Mouse (Mus musculus): Measurements from ENCODE around the gene Gemin2.
A peak's percentile ranks its signal among the peaks of the same experiment; 100 is the strongest.
"Not testable (repeated sequence)": the region's sequence is repeated elsewhere in the genome, so short reads cannot be mapped to it uniquely, and the experiment has no call there.

Gemin2 gene

GRCm38 (mm10) chr12:59013234-59013633, at the start of gene Gemin2:
TSS of gene Gemin2 (plus strand) at chr12:59013393.
- DNase-seq, result peak; percentile 91 to 93

DNA sequence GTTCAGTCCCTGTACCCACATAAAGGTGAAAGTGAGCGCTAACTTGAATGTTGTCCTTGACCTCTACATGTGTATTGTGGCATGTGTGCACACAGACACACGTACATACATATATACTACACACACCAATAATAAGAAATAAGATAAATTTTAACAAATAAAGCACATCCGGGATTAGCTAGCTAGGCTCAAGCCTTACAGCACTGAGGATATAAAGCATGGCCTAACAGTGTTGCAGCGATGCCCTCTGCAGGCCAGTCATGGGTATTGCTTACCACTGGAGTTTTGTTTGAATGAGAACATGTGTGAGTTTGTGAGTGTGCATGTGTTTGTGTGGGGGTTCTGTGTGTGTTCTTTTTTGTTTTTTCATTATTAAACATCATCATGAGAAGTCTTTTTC, 48.6 kb upstream of the Gemin2 start:
- DNase-seq, result peak in 1 of 2 experiments; percentile 10

GRCm38 (mm10) chr12:58976966-58977365, 36.2 kb upstream of the Gemin2 start:
- DNase-seq, result no peak

- not testable (repeated sequence) for DNase-seq
Measured at GRCm38 (mm10) chr12:58981178-58981661, 32.0 kb upstream of the Gemin2 start.

- DNase-seq, result no peak
Measured at GRCm38 (mm10) chr12:58985766-58986165, 27.4 kb upstream of the Gemin2 start.

GRCm38 (mm10) chr12:59010482-59010881, 2.7 kb upstream of the Gemin2 start:
- DNase-seq, result no peak

DNA sequence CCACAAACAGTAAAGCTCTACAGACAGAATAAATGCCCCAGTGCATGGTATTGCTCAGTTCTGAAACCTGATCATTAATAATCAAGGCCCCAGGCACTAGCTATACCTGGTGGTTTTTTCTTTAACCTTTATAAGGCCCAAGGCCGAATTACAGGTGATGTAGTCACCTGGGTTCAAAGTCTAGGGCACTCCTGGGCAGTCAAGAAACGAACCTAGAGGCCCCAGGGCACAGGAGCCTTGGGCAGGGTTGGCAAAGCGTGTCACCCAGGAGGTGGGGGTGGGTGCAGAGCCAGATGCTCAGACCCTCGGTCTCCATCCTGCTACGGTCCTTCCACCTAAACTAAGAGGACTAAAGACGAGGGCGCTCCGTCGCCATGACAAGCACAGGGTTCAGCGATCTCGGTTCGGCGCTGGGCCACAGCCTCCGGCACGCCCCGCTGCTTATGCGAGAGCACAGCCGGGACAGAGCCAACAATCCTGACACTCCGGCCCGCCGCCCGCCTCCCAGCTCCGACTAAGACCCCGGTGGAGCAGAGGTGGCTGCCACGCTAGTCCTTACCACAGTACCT, 1.8 kb upstream of the Gemin2 start:
- no peak for DNase-seq

DNA sequence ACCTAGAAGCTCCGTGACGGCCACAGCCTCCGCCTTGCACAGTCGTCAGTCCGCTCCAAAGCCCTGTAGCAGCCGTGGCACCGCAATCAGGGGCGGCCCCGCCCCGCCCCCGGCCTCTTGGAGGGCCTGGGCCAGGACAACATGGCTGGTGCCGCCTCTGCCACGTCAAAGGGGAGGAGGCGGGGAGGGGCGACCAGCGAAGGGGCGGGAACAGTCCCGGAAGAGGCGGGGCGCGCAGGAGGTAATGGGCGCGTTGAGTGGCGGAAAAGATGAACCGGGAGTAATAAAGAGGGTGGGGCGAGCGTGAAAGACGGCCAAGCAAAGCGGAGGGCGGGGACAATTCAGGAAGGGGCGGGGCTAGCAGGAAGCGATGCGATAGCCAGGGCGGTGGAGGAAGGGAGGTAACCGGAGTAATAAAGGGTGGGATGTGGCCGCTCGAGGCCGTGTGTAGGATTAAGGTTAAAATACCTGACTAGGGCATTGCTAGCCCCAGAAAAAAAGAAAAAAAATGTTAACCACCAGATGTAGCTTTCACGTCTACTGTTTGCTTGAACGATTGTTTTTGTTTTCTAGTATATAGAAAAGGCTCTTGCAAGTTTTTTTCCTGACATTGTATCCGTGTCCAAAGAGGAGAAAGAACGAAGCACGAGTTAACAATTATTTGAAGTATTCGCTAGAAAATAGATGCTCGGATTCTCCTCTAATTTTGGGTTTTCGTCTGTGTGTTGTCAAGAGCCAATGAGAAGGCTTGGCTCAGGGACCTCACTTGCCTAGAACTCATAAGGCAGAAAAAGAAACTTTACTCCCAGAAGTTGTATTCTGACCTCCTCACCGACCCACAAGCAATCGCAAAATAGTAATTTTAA, 1.1 kb upstream of the Gemin2 start, which contains the start of gene Sec23a:
Gene Sec23a, minus strand, starts transcription at position 174 of the 866 bp plus-strand sequence.
- peak; percentile 97 to 98 for DNase-seq

DNA sequence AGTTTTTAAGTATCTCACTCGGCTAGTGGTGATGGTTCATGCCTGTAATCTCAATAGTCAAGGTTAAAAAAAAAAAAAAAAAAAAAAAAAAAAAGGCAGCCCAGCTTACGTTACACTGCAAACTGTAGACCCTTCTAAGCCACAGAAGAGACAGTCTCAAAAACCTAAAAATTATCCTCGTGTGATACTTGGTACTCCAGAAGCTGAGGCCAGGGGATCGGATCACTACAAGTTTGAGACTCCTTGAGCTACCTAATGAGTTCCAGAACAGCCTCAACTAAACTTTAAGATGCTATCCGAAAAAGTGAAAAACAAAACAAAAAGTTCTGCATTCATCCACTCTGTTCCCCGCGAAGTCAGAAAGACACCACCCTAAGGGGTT, 492 bp upstream of the Gemin2 start:
- DNase-seq, result no peak

DNA sequence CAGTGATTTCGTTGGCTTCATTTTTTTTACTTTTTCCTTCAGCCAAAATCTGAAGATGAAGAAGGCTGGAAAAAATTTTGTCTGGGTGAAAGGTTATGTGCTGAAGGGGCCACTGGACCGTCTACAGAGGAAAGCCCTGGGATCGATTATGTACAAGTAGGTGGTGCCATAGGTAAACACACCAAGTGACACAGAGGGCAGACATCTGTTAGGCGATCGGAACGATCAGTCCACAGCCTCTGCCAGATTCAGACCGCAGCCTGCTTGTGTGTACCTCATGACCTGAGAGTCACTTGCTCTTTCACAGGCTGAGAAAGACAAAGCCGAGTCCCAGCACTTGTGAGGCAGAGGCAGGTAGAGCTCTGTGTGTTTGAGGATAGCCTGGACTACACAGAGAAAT, 4.8 kb downstream of the Gemin2 start:
- no peak for DNase-seq

- DNase-seq, result no peak
Measured at GRCm38 (mm10) chr12:59019891-59020290, 6.7 kb downstream of the Gemin2 start.

DNA sequence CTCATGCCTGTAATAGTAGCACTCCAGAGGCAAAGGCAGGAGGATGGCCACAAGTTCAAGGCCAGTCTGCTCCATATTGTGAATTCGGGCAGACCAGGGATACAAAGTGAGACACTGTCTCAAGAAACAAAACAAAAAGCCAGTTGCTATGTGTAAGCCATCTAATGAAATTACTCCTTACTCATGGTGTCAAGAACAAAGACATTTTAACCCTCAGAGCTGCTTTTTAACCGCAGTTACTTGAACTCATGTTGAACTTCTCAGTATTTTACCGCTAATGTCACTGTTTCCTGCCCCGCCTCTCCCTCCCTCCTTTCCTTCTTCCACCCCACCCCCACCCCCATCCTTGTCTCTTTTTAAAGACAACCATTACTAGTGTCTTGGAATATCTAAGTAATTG, 8.1 kb downstream of the Gemin2 start:
- DNase-seq, result no peak

DNA sequence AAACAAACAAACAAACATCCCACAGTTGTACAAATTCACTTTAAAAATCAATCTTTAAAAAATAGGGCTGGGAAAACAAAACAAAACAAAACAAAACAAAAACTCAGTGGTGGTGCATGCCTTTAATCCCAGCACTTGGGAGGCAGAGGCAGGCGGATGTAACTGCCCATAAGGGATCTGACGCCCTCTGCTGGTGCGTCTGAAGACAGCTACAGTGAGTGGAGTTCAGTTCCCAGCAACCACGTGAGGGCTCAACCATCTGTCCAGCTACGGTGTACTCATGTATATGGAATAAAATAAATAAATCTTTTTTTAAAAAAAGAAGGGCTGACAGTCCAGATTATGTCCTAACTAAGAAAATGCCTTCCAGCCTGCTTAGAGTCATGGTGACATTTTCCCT, 18.9 kb downstream of the Gemin2 start:
- DNase-seq, result no peak

DNA sequence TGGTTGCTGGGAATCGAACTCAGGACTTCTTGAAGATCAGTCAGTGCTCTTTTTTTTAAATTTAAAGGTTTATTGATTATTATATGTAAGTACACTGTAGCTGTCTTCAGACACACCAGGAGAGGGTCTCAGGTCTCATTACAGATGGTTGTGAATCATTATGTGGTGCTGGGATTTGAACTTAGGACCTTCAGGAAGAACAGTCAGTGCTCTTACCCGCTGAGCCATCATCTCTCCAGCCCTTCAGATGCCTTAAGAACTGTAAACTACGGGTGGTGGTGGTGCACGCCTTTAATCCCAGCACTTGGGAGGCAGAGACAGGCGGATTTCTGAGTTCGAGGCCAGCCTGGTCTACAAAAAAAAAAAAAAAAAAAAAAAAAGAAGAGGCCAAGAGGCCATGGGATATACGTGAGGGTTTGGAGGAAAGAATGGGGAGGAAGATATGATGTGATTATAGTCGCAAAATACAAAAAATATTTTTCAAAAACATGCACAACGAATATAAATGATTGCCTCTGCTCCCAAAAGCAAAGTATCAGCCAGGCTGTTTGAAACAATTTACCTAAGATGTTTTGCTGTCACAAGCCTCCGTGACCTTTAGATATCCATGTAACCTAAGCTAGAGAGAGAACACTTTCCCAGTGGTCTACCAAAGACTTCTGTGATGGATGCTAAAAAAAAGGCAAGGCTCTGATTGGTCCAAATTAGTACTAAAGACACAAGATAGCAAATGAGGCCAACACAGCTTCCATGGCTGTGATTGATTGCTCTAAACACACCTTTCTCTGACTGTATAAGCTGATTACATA, 26.2 kb downstream of the Gemin2 start:
- no peak for DNase-seq

- DNase-seq, result no peak
Measured at GRCm38 (mm10) chr12:59039971-59040844, 27.0 kb downstream of the Gemin2 start.

DNA sequence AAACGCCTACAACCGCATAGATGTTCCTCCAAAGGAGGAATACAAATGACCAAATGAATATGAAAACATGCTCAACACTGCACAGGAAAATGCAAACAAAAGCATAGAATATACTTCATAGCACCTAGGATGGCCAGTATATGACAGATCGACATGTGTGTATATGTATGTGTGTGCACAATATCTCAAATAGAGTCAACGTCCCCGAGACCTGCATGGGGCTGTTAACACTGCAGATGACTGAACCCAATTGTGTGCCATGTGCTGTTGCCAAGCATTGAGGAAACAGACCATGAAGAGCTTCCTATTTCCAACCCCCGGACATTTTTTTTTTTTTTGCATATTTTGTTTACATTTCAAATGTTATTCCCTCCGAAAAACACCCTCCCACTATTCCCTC, 27.7 kb downstream of the Gemin2 start:
- no peak for DNase-seq

- DNase-seq, result no peak
Measured at GRCm38 (mm10) chr12:59052470-59052869, 39.3 kb downstream of the Gemin2 start.

GRCm38 (mm10) chr12:59053166-59053565, 40.0 kb downstream of the Gemin2 start:
- DNase-seq, result no peak

- DNase-seq, result no peak
Measured at GRCm38 (mm10) chr12:59053976-59054375, 40.8 kb downstream of the Gemin2 start.

DNA sequence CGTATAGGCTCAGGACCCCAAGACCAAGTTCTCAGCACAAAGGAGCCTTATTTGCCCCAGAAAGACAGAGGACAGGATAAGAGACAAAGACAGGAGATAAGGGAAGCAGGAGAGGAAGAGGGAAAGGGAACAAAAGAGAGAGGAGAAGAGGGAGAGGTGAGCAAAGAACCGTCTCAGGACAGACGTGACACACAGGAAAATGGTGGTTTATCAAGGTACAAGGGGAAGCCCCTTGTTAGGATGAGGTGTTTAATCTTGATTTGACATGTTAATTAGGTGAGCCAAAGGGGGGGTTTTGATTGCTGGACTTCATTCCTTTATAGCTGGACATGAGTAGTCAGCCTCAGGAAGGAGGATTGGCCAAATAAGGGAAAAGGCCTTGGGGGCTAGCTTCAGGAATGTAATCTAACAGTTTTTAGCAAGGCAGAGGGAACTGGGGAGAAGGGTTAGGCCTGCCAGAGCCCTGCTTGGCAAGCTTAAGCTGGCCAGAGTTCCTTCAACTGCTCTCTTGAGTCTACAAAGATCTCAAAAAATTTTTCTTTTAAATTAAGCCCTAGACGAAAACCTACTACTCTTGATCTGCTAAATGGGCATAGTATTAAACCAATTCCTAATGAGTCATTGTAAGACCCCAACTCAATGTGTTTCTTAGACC, 42.1 kb downstream of the Gemin2 start:
- no peak for DNase-seq

DNA sequence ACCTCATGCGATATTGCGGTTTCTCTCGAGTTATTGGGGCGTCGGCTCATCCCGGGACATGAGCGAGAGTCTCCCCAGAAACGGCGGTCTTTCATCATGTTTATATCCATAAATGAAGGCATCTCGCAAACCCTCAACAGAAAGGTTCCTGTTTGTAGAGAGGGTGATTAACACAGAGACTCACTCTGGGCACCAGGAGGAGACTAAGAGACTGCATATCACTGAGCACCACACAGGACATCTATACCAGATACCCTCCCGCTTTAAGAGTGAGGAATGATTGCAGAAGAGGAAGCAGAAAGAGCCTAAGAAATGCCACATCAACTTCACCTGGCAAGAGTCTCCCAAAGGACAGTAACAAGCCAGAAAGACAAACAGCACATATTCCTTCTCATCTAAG, 43.0 kb downstream of the Gemin2 start:
- no peak for DNase-seq

GRCm38 (mm10) chr12:59058242-59058641, 45.0 kb downstream of the Gemin2 start:
- DNase-seq, result not testable (repeated sequence)

All from cerebellum, postnatal 36 days (tissue).